Mouse (Mus musculus): ENCODE data around the gene Hoxa10. TPM values are rescaled to one million over a fixed set of nuclear protein-coding genes. Genes with fewer than 3 reads are reported as not detected.

Hoxa10 gene
- polyA plus RNA-seq, 1 experiment: 18.2 TPM

GRCm38 (mm10) chr6:52238976-52239375 is 1.7 kb downstream of the Hoxa10 start:
- H3K4me1 ChIP-seq (ENCODE audit: control insufficient read depth, insufficient read depth, low read length): no peaks in the 10 kb centered on the region
- H3K27ac ChIP-seq (ENCODE audit: insufficient read depth, low read length): no peak overlapping the region
- TF ChIP-seq POLR2A (IDR thresholded peaks at IDR 0.05; ENCODE audit: low read depth, low read length) (no peak), CTCF (IDR thresholded peaks at IDR 0.05; ENCODE audit: borderline replicate concordance, insufficient read depth, low read length) (no peak)
- peak overlapping the region; percentile 36 for H3K4me3 ChIP-seq (ENCODE audit: insufficient read depth, low read length)

- TF ChIP-seq CTCF (IDR thresholded peaks at IDR 0.05; ENCODE audit: borderline replicate concordance, insufficient read depth, low read length) (no peak), POLR2A (IDR thresholded peaks at IDR 0.05; ENCODE audit: low read depth, low read length) (no peak)
- no peaks in the 10 kb centered on the region for H3K4me1 ChIP-seq (ENCODE audit: control insufficient read depth, insufficient read depth, low read length)
- peak overlapping the region; percentile 12; the same call in 1 of the 2 replicates for H3K27ac ChIP-seq (ENCODE audit: insufficient read depth, low read length)
- peak overlapping the region; percentile 20 for H3K4me3 ChIP-seq (ENCODE audit: insufficient read depth, low read length)
Measured at GRCm38 (mm10) chr6:52238155-52238545, 2.5 kb downstream of the Hoxa10 start.

GRCm38 (mm10) chr6:52237346-52238154 is 3.1 kb downstream of the Hoxa10 start:
- peak overlapping the region; percentile 20 for H3K4me3 ChIP-seq (ENCODE audit: insufficient read depth, low read length)

GRCm38 (mm10) chr6:52236806-52237205 is 3.8 kb downstream of the Hoxa10 start:
- TF ChIP-seq CTCF (IDR thresholded peaks at IDR 0.05; ENCODE audit: borderline replicate concordance, insufficient read depth, low read length): no peak
- no peak for TF ChIP-seq POLR2A (IDR thresholded peaks at IDR 0.05; ENCODE audit: low read depth, low read length)
- Histone ChIP-seq H3K27ac (ENCODE audit: insufficient read depth, low read length) (no peak overlapping the region), H3K4me1 (ENCODE audit: control insufficient read depth, insufficient read depth, low read length) (no peaks in the 10 kb centered on the region), H3K4me3 (ENCODE audit: insufficient read depth, low read length) (no peak overlapping the region)

More at GRCm38 (mm10) chr6:52237346-52238154, 3.1 kb downstream of the Hoxa10 start:
- H3K27ac ChIP-seq (ENCODE audit: insufficient read depth, low read length): peak overlapping the region; percentile 12; the same call in 1 of the 2 replicates
- H3K4me1 ChIP-seq (ENCODE audit: control insufficient read depth, insufficient read depth, low read length): no peaks in the 10 kb centered on the region
- no peak for TF ChIP-seq CTCF (IDR thresholded peaks at IDR 0.05; ENCODE audit: borderline replicate concordance, insufficient read depth, low read length)
- no peak for TF ChIP-seq POLR2A (IDR thresholded peaks at IDR 0.05; ENCODE audit: low read depth, low read length)

GRCm38 (mm10) chr6:52235866-52236265 is 4.8 kb downstream of the Hoxa10 start:
- TF ChIP-seq CTCF (IDR thresholded peaks at IDR 0.05; ENCODE audit: borderline replicate concordance, insufficient read depth, low read length): no peak
- TF ChIP-seq POLR2A (IDR thresholded peaks at IDR 0.05; ENCODE audit: low read depth, low read length): no peak
- Histone ChIP-seq H3K4me3 (ENCODE audit: insufficient read depth, low read length) (no peak overlapping the region), H3K27ac (ENCODE audit: insufficient read depth, low read length) (no peak overlapping the region), H3K4me1 (ENCODE audit: control insufficient read depth, insufficient read depth, low read length) (no peaks in the 10 kb centered on the region)

- no peak overlapping the region for H3K4me3 ChIP-seq (ENCODE audit: insufficient read depth, low read length)
- TF ChIP-seq POLR2A (IDR thresholded peaks at IDR 0.05; ENCODE audit: low read depth, low read length) (no peak), CTCF (IDR thresholded peaks at IDR 0.05; ENCODE audit: borderline replicate concordance, insufficient read depth, low read length) (no peak)
Measured at GRCm38 (mm10) chr6:52235267-52235666, 5.4 kb downstream of the Hoxa10 start.

DNA sequence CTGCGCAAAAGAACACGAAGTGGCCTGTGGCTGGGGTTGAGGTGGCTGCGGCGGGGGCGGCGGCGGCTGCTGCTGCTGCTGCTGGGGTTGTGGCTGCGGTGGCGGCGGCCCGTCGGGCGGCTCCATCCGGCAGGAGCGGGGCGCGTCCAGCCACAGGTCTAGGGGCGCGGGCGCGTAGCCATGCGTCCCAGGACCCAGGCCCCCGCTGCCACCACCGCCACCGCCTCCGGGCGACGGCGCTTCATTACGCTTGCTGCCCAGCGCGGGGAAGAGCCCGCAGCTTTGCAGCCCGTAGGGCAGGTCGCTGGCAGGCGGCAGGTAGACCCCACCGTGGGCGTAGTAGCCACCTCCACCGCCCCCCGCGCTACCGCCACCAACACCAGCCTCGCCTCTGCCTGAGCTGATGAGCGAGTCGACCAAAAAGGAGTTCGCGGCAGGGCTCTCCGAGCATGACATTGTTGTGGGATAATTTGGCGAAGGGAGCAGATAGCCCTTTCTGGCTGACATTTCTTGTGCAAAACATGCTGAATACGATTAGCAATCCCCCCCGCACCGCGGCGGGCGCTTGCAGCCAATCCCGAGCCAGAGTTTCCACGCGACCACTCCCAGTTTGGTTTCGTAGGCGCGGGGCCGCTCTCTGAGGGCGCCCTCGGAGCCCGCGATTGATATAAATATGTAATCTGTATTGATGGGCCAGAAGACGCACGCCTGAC is 6.1 kb downstream of the Hoxa10 start:
- Histone ChIP-seq H3K27ac (ENCODE audit: insufficient read depth, low read length) (no peak overlapping the region), H3K4me1 (ENCODE audit: control insufficient read depth, insufficient read depth, low read length) (no peaks in the 10 kb centered on the region), H3K4me3 (ENCODE audit: insufficient read depth, low read length) (peak overlapping the region; percentile 52)
- TF ChIP-seq CTCF (IDR thresholded peaks at IDR 0.05; ENCODE audit: borderline replicate concordance, insufficient read depth, low read length) (no peak), POLR2A (IDR thresholded peaks at IDR 0.05; ENCODE audit: low read depth, low read length) (peak; percentile 67)

More at GRCm38 (mm10) chr6:52235267-52235666, 5.4 kb downstream of the Hoxa10 start:
- H3K4me1 ChIP-seq (ENCODE audit: control insufficient read depth, insufficient read depth, low read length): no peaks in the 10 kb centered on the region
- H3K27ac ChIP-seq (ENCODE audit: insufficient read depth, low read length): no peak overlapping the region

GRCm38 (mm10) chr6:52233546-52234427 is 6.9 kb downstream of the Hoxa10 start:
- Histone ChIP-seq H3K4me1 (ENCODE audit: control insufficient read depth, insufficient read depth, low read length) (no peaks in the 10 kb centered on the region), H3K27ac (ENCODE audit: insufficient read depth, low read length) (peak overlapping the region; percentile 38), H3K4me3 (ENCODE audit: insufficient read depth, low read length) (peak overlapping the region; percentile 52)
- TF ChIP-seq CTCF (IDR thresholded peaks at IDR 0.05; ENCODE audit: borderline replicate concordance, insufficient read depth, low read length) (no peak), POLR2A (IDR thresholded peaks at IDR 0.05; ENCODE audit: low read depth, low read length) (0 out of 2 replicates have a peak, but pooled peaks have one; percentile 11)

GRCm38 (mm10) chr6:52232984-52233545 is 7.6 kb downstream of the Hoxa10 start:
- TF ChIP-seq CTCF (IDR thresholded peaks at IDR 0.05; ENCODE audit: borderline replicate concordance, insufficient read depth, low read length): no peak
- no peak for TF ChIP-seq POLR2A (IDR thresholded peaks at IDR 0.05; ENCODE audit: low read depth, low read length)
- Histone ChIP-seq H3K4me1 (ENCODE audit: control insufficient read depth, insufficient read depth, low read length) (no peaks in the 10 kb centered on the region), H3K4me3 (ENCODE audit: insufficient read depth, low read length) (peak overlapping the region; percentile 52), H3K27ac (ENCODE audit: insufficient read depth, low read length) (peak overlapping the region; percentile 38)

Measured in embryonic fibroblast, embryonic 13.5 days (primary cell).